10 mouse cellular contexts compared by ENCODE assay signal in the genomic region with DNA sequence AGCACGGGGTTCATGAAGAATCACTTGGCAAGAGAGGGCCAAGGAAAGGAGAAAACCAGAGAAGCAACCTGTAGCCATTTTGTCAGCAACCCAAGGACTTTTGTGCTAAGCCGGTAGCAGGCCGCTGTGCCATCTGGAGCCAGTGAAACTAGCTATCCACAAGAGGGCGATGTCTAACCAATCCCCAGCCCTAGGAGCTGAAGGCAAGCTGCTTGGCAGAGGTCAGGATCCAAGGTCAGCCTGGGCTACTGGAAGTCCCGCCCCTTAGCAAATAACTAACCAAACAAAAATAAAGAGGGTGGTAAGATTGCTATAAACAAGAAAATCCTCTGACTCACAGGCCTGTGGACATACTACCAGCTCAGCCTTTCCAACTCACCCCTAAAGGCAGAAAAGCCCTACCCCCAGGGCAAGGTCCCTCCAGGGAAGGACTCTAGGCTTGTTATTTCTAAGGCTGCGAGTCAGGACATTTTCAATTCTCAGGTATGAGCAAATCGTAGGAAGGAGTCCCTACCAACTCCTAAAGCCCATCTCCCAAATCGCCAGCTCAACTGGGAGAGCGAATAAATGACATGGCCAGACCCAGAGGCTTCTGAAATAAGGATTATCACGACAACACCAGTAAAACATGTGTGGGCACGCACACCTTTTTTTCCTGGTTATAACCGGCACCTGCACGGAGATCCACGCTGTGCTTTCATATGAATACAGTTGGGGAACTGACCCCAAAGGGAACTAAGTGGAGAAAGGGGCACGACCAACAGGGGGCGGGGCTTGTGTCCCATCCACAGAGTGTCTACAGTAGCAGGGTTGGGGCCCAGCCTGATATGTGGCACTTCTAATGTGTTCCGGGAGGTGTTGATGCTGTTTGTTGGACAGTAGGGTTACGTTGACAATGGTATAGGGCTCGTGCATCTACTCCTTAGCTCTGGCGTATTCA. TPM values are rescaled to one million over a fixed set of nuclear protein-coding genes. Genes with fewer than 3 reads are reported as not detected.
DNase-seq lines count a peak whose midpoint lies in the region; ATAC-seq and TF ChIP-seq lines count a peak whose summit lies in the region.
"Had no signal": no experiment of that assay in that cellular context is flagged by ENCODE, and none has a peak within 500 bp of the region (broad histone marks: within the 10 kb centered on the region; RNA-seq: fewer than 3 reads in every experiment).

No protein-coding gene starts in this region.

- peak; percentile 67; the same call in 1 of the 2 replicates for ATAC-seq in intestine, postnatal 0 days
- peak; percentile 38; the same call in 1 of the 2 replicates for ATAC-seq in neutrophil, adult 5-6 weeks (ENCODE audit: extremely low read depth, insufficient number of reproducible peaks, low FRiP score, poor library complexity, severe bottlenecking)

- 63% methylated on average over 20 of the region's 20 CpGs for whole genome bisulfite sequencing in intestine, postnatal 0 days
- 66% methylated on average over 20 of the region's 20 CpGs for WGBS in liver, adult 2 months

- peak; percentile 84 for TF ChIP-seq CTCF in intestine, postnatal 0 days (IDR thresholded peaks at IDR 0.05; ENCODE audit: low read depth)
- peak; percentile 89 for TF ChIP-seq CTCF in liver, adult 2 months (IDR thresholded peaks at IDR 0.05; ENCODE audit: low read depth, low read length)

- H3K9me3 ChIP-seq in intestine, postnatal 0 days (ENCODE audit: control insufficient read depth), result no peaks in the 10 kb centered on the region
- H3K9me3 ChIP-seq: embryonic facial prominence, embryonic 15.5 days; limb, embryonic 15.5 days had no signal

- H3K27ac ChIP-seq in intestine, postnatal 0 days (ENCODE audit: low read depth, low read length), result no peak overlapping the region
- peak overlapping the region; percentile 40; the same call in 1 of the 2 replicates for H3K27ac ChIP-seq in liver, adult 2 months (replicated peaks; ENCODE audit: insufficient read depth, low read depth, low read length)
- H3K27ac ChIP-seq: embryonic facial prominence, embryonic 15.5 days; limb, embryonic 15.5 days had no signal

- no peaks in the 10 kb centered on the region for H3K79me2 ChIP-seq in liver, adult 2 months (ENCODE audit: control insufficient read depth, insufficient read depth, low read length)

- no peak overlapping the region for H3K4me2 ChIP-seq in intestine, postnatal 0 days (replicated peaks; ENCODE audit: low read depth)
- H3K4me2 ChIP-seq: embryonic facial prominence, embryonic 15.5 days; limb, embryonic 15.5 days had no signal

- no peaks in the 10 kb centered on the region for H3K36me3 ChIP-seq in intestine, postnatal 0 days (ENCODE audit: control insufficient read depth, insufficient read depth)
- no peaks in the 10 kb centered on the region for H3K36me3 ChIP-seq in liver, adult 2 months (ENCODE audit: control insufficient read depth, insufficient read depth, low read length)
- H3K36me3 ChIP-seq: embryonic facial prominence, embryonic 15.5 days; limb, embryonic 15.5 days had no signal

- H3K4me1 ChIP-seq in intestine, postnatal 0 days (replicated peaks; ENCODE audit: control insufficient read depth, insufficient read depth, low read length), result no peaks in the 10 kb centered on the region
- H3K4me1 ChIP-seq in liver, adult 2 months (ENCODE audit: control insufficient read depth, insufficient read depth, low read length), result peaks cover 2% of the 10 kb centered on the region; the same call in 1 of the 2 replicates
- H3K4me1 ChIP-seq: limb, embryonic 15.5 days had no signal

- peak; percentile 55 for DNase-seq in right cerebral cortex, adult 18-20 months
- DNase-seq in right cerebral cortex, postnatal 36 days (ENCODE audit: low spot score in 2 of 2), result no peak
- DNase-seq in adrenal gland, adult 2 months, result peak; percentile 83
- peak; percentile 91 for DNase-seq in embryo, embryonic 10 days (ENCODE audit: low spot score)
- peak; percentile 90 for DNase-seq in liver, adult 2 months (ENCODE audit: extremely low read depth, low read depth, low spot score)
- no peak for DNase-seq in natural killer cell, adult 2 months (ENCODE audit: low spot score in 2 of 2)

- no peak overlapping the region for H3K9ac ChIP-seq in intestine, postnatal 0 days (ENCODE audit: low read depth, low read length)
- no peak overlapping the region for H3K9ac ChIP-seq in liver, adult 2 months (ENCODE audit: low read depth, low read length)
- H3K9ac ChIP-seq: embryonic facial prominence, embryonic 15.5 days; limb, embryonic 15.5 days had no signal

- TF ChIP-seq POLR2A in liver, adult 2 months (IDR thresholded peaks at IDR 0.05; ENCODE audit: extremely low read depth, insufficient read depth, low read length), result no peak

- H3K27me3 ChIP-seq in intestine, postnatal 0 days (replicated peaks; ENCODE audit: control insufficient read depth, insufficient read depth, low read length), result no peaks in the 10 kb centered on the region
- no peaks in the 10 kb centered on the region for H3K27me3 ChIP-seq in liver, adult 2 months (ENCODE audit: control insufficient read depth, insufficient read depth, low read length)

- no peak overlapping the region for H3K4me3 ChIP-seq in intestine, postnatal 0 days (ENCODE audit: low read depth, low read length)
- H3K4me3 ChIP-seq in liver, adult 2 months (ENCODE audit: insufficient read depth, low read depth, low read length), result no peak overlapping the region
- H3K4me3 ChIP-seq: embryonic facial prominence, embryonic 15.5 days; limb, embryonic 15.5 days had no signal

RNA-seq across cellular contexts. Expression of a gene that starts 42.0 kb away (rescaled TPM):
- not detected for total RNA-seq in adrenal gland, adult 2 months (2021)
- polyA plus RNA-seq in adrenal gland, adult 2 months (2012; rRNA removed), result not detected in 2 replicates
- not detected in 2 replicates for polyA plus RNA-seq in intestine, postnatal 0 days (2015; fragmentation: Nextera tagmentation; extraction: Ambion mirVana)
- not detected in 2 replicates for total RNA-seq in liver, adult 2 months (2014; rRNA removed)
- polyA plus RNA-seq in liver, adult 2 months (2012; rRNA removed), result not detected in 2 replicates
- not detected in 2 replicates for total RNA-seq in neutrophil, adult 5-6 weeks (2017)
- polyA plus RNA-seq: embryonic facial prominence, embryonic 15.5 days; limb, embryonic 15.5 days had no signal

RNA-seq across cellular contexts. Expression of a gene that starts 57.4 kb away (rescaled TPM):
- 1 to 10 TPM; 6.3 TPM for total RNA-seq in adrenal gland, adult 2 months (2021)
- 25.4 and 29.5 TPM in 2 replicates for polyA plus RNA-seq in adrenal gland, adult 2 months (2012; rRNA removed)
- polyA plus RNA-seq in intestine, postnatal 0 days (2015; fragmentation: Nextera tagmentation; extraction: Ambion mirVana), result 23.0 and 25.2 TPM in 2 replicates
- 0.40 and 0.46 TPM in 2 replicates for total RNA-seq in liver, adult 2 months (2014; rRNA removed)
- polyA plus RNA-seq in liver, adult 2 months (2012; rRNA removed), result 0.98 and 1.3 TPM in 2 replicates
- 0.25 and 0.81 TPM in 2 replicates for total RNA-seq in neutrophil, adult 5-6 weeks (2017)

Comparison
In these comparisons a context has a peak if more than half of its experiments do, and no peak if none do; other contexts are left out.
1. DNase-seq: peak in right cerebral cortex, adult 18-20 months (single experiment), adrenal gland, adult 2 months (single experiment), embryo, embryonic 10 days (single experiment) and liver, adult 2 months (single experiment); none in right cerebral cortex, postnatal 36 days (0 of 2) and natural killer cell, adult 2 months (0 of 2).